Mouse (Mus musculus): ENCODE results near the gene Gale.

- no peak for TF ChIP-seq ZC3H11A (IDR thresholded peaks at IDR 0.05; ENCODE audit: borderline replicate concordance, low read depth, low read length)
- TF ChIP-seq MAFK (IDR thresholded peaks at IDR 0.05; ENCODE audit: insufficient read depth, low read depth, low read length) = no peak
These were observed 41.4 kb downstream of the Gale start for GRCm38 (mm10) chr4:136004921-136005320.

Measured in ES-E14 (cell line).